Mouse (Mus musculus): ENCODE data around the gene Rtl6. TPM values are rescaled to one million over a fixed set of nuclear protein-coding genes. Genes with fewer than 3 reads are reported as not detected.

Gene Rtl6
- total and polyA plus RNA-seq, 2 experiments: 0.09 to 0.13 TPM

DNA sequence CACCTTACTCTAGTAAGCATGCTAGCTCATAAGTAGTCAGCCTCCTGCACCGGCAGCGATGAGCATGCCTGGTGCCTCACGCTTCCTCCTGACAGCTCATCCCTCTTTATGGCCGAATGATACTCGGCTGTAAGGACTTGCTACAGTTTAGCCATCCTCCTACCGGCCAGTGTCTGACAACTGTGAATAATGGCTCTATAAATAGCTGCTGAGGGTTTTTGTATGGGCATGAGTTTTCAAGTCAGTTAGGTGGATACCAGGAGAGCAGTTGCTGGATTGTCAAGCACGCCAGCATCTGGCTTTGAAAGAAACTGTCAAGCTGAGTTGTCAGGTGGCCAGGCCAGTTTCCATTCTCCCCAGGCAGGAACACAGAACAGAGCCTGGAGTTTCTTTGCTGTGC lies 52.7 kb downstream of the Rtl6 start:
- 62% methylated on average over 7 of the region's 7 CpGs for WGBS
- H3K4me3 ChIP-seq (ENCODE audit: insufficient read depth, low read depth, low read length): no peak overlapping the region
- no peak overlapping the region for H3K27ac ChIP-seq (replicated peaks; ENCODE audit: insufficient read depth, low read depth, low read length)
- H3K27me3 ChIP-seq (ENCODE audit: control insufficient read depth, insufficient read depth, low read length): no peaks in the 10 kb centered on the region
- H3K36me3 ChIP-seq (ENCODE audit: control insufficient read depth, insufficient read depth, low read length): no peaks in the 10 kb centered on the region
- H3K4me1 ChIP-seq (ENCODE audit: control insufficient read depth, insufficient read depth, low read length): no peaks in the 10 kb centered on the region
- H3K9ac ChIP-seq (ENCODE audit: low read depth, low read length): no peak overlapping the region
- TF ChIP-seq CTCF (IDR thresholded peaks at IDR 0.05; ENCODE audit: low read depth, low read length) (no peak), POLR2A (IDR thresholded peaks at IDR 0.05; ENCODE audit: extremely low read depth, insufficient read depth, low read length) (no peak)
- DNase-seq (ENCODE audit: extremely low read depth, low read depth, low spot score): no peak
- no peaks in the 10 kb centered on the region for H3K79me2 ChIP-seq (ENCODE audit: control insufficient read depth, insufficient read depth, low read length)

Other genes starting within 250 kb of the Rtl6 start
- gene Parvg, start 233.8 kb downstream of the Rtl6 start, total RNA-seq (2014; rRNA removed): 0.74 and 1.3 TPM in 2 replicates
- gene Parvg, start 233.8 kb downstream of the Rtl6 start, polyA plus RNA-seq (2012; rRNA removed): 0.85 and 0.95 TPM in 2 replicates
- gene Shisal1, start 110.7 kb downstream of the Rtl6 start, total RNA-seq (2014; rRNA removed): under 0.01 TPM in 1 of 2 replicates, not detected in the other
- 0.02 and 0.11 TPM in 2 replicates for gene Shisal1, start 110.7 kb downstream of the Rtl6 start, polyA plus RNA-seq (2012; rRNA removed)
- gene Prr5, start 111.8 kb upstream of the Rtl6 start, total RNA-seq (2014; rRNA removed): 2.2 and 2.6 TPM in 2 replicates
- gene Prr5, start 111.8 kb upstream of the Rtl6 start, polyA plus RNA-seq (2012; rRNA removed): 9.4 and 10.6 TPM in 2 replicates
- not detected in 2 replicates for gene Arhgap8, start 162.2 kb upstream of the Rtl6 start, total RNA-seq (2014; rRNA removed)
- 0.20 TPM in 1 of 2 replicates, not detected in the other for gene Arhgap8, start 162.2 kb upstream of the Rtl6 start, polyA plus RNA-seq (2012; rRNA removed)